ENCODE assay signal across 19 mouse cellular contexts in genomic region chr2:49678386-49678785, GRCm38 (mm10). TPM values are rescaled to one million over a fixed set of nuclear protein-coding genes. Genes with fewer than 3 reads are reported as not detected.
A peak's percentile ranks its signal among the peaks of the same experiment; 100 is the strongest.
DNase-seq lines count a peak whose midpoint lies in the region; ATAC-seq lines count a peak whose summit lies in the region.
"Had no signal": no experiment of that assay in that cellular context is flagged by ENCODE, and none has a peak within 500 bp of the region (broad histone marks: within the 10 kb centered on the region; RNA-seq: fewer than 3 reads in every experiment).

No protein-coding gene starts in this region.

- no peak overlapping the region for H3K4me2 ChIP-seq in kidney, embryonic 14.5 days (replicated peaks; ENCODE audit: low read depth, low read length)
- H3K4me2 ChIP-seq in neural tube, embryonic 13.5 days, result no peak overlapping the region
- H3K4me2 ChIP-seq in hindbrain, embryonic 14.5 days (replicated peaks), result no peak overlapping the region
- no peak overlapping the region for H3K4me2 ChIP-seq in neural tube, embryonic 15.5 days
- H3K4me2 ChIP-seq: embryonic facial prominence, embryonic 12.5 days; limb, embryonic 15.5 days had no signal

- H3K9me3 ChIP-seq in kidney, embryonic 14.5 days (ENCODE audit: control insufficient read depth, low read length), result no peaks in the 10 kb centered on the region
- H3K9me3 ChIP-seq in neural tube, embryonic 13.5 days, result no peaks in the 10 kb centered on the region
- no peaks in the 10 kb centered on the region for H3K9me3 ChIP-seq in hindbrain, embryonic 14.5 days (ENCODE audit: control insufficient read depth, low read length)
- H3K9me3 ChIP-seq in neural tube, embryonic 15.5 days (replicated peaks), result no peaks in the 10 kb centered on the region
- H3K9me3 ChIP-seq: embryonic facial prominence, embryonic 12.5 days; limb, embryonic 15.5 days had no signal

- no peak for DNase-seq in kidney, postnatal 4 days
- DNase-seq in neural tube, embryonic 10.5 days (ENCODE audit: extremely low spot score, low spot score), result no peak
- no peak for DNase-seq in hindbrain, embryonic 14.5 days (ENCODE audit: low spot score)
- no peak for DNase-seq in right cerebral cortex, adult 2 months (ENCODE audit: low spot score in 2 of 2)
- DNase-seq: adrenal gland, postnatal 14 days; B cell, adult 2 months; cerebellum, postnatal 36 days; heart, adult 18-20 months; kidney, postnatal 10 days; layer of hippocampus, adult 9-11 months; lung, adult 2 months; lung, postnatal 36 days; thymus, postnatal 36 days had no signal

- H3K27ac ChIP-seq in kidney, embryonic 14.5 days (ENCODE audit: low read depth, low read length), result peak overlapping the region; percentile 42; the same call in 1 of the 2 replicates
- peak overlapping the region; percentile 74 for H3K27ac ChIP-seq in neural tube, embryonic 13.5 days (replicated peaks)
- H3K27ac ChIP-seq in hindbrain, embryonic 14.5 days, result peak overlapping the region; percentile 72; the same call in 1 of the 2 replicates
- H3K27ac ChIP-seq in neural tube, embryonic 15.5 days (replicated peaks), result no peak overlapping the region; the same call in 1 of the 2 replicates
- H3K27ac ChIP-seq: embryonic facial prominence, embryonic 12.5 days; limb, embryonic 15.5 days had no signal

- no peak overlapping the region for H3K9ac ChIP-seq in kidney, embryonic 14.5 days (ENCODE audit: low read depth, low read length)
- H3K9ac ChIP-seq in neural tube, embryonic 13.5 days, result no peak overlapping the region
- H3K9ac ChIP-seq in hindbrain, embryonic 14.5 days, result no peak overlapping the region
- no peak overlapping the region for H3K9ac ChIP-seq in neural tube, embryonic 15.5 days (replicated peaks)
- H3K9ac ChIP-seq: embryonic facial prominence, embryonic 12.5 days; limb, embryonic 15.5 days had no signal

- H3K4me3 ChIP-seq in kidney, embryonic 14.5 days (ENCODE audit: low read length), result no peak overlapping the region
- H3K4me3 ChIP-seq in neural tube, embryonic 13.5 days, result no peak overlapping the region
- no peak overlapping the region for H3K4me3 ChIP-seq in hindbrain, embryonic 14.5 days (replicated peaks; ENCODE audit: low read length)
- no peak overlapping the region for H3K4me3 ChIP-seq in neural tube, embryonic 15.5 days (replicated peaks)
- H3K4me3 ChIP-seq: embryonic facial prominence, embryonic 12.5 days; limb, embryonic 15.5 days had no signal

- no peaks in the 10 kb centered on the region for H3K36me3 ChIP-seq in kidney, embryonic 14.5 days (ENCODE audit: control insufficient read depth, insufficient read depth, low read length)
- H3K36me3 ChIP-seq in neural tube, embryonic 13.5 days, result peaks cover 19% of the 10 kb centered on the region; the same call in 1 of the 2 replicates
- peaks cover 4% of the 10 kb centered on the region; the same call in 1 of the 2 replicates for H3K36me3 ChIP-seq in hindbrain, embryonic 14.5 days (replicated peaks; ENCODE audit: control insufficient read depth, insufficient read depth)
- H3K36me3 ChIP-seq in neural tube, embryonic 15.5 days, result no peaks in the 10 kb centered on the region
- H3K36me3 ChIP-seq: limb, embryonic 15.5 days had no signal

- H3K27me3 ChIP-seq in kidney, embryonic 14.5 days (ENCODE audit: control insufficient read depth, insufficient read depth, low read length), result no peaks in the 10 kb centered on the region
- no peaks in the 10 kb centered on the region for H3K27me3 ChIP-seq in neural tube, embryonic 13.5 days
- no peaks in the 10 kb centered on the region for H3K27me3 ChIP-seq in hindbrain, embryonic 14.5 days (ENCODE audit: control insufficient read depth, insufficient read depth, low read length)
- H3K27me3 ChIP-seq in neural tube, embryonic 15.5 days (replicated peaks), result no peaks in the 10 kb centered on the region
- H3K27me3 ChIP-seq: embryonic facial prominence, embryonic 12.5 days; limb, embryonic 15.5 days had no signal

- 25% methylated on average over 7 of the region's 7 CpGs for WGBS in kidney, embryonic 14.5 days
- 60% methylated on average over 7 of the region's 7 CpGs for WGBS in neural tube, embryonic 13.5 days
- WGBS in hindbrain, embryonic 14.5 days, result 65% methylated on average over 7 of the region's 7 CpGs
- 62% methylated on average over 7 of the region's 7 CpGs for WGBS in neural tube, embryonic 15.5 days

- ATAC-seq in kidney, embryonic 14.5 days (ENCODE audit: low FRiP score, low TSS enrichment), result peak; percentile 73
- no peak for ATAC-seq in neural tube, embryonic 13.5 days (ENCODE audit: low read depth)
- ATAC-seq in hindbrain, embryonic 14.5 days (ENCODE audit: low FRiP score), result no peak
- ATAC-seq in neural tube, embryonic 15.5 days (ENCODE audit: low FRiP score), result 0 out of 2 replicates have a peak, but pooled peaks have one; percentile 7
- no peak for ATAC-seq in CD4-positive, CD25-positive, alpha-beta regulatory T cell, adult 4 months

- peaks cover 8% of the 10 kb centered on the region for H3K4me1 ChIP-seq in kidney, embryonic 14.5 days (ENCODE audit: control insufficient read depth, insufficient read depth, low read length)
- H3K4me1 ChIP-seq in neural tube, embryonic 13.5 days (replicated peaks), result peaks cover 72% of the 10 kb centered on the region
- H3K4me1 ChIP-seq in hindbrain, embryonic 14.5 days (replicated peaks; ENCODE audit: control insufficient read depth, insufficient read depth, low read length), result peaks cover 50% of the 10 kb centered on the region
- H3K4me1 ChIP-seq in neural tube, embryonic 15.5 days, result peaks cover 45% of the 10 kb centered on the region

RNA-seq across cellular contexts. Expression of gene Kif5c, which starts 59.3 kb away (rescaled TPM):
- polyA plus RNA-seq in kidney, embryonic 14.5 days (2014; fragmentation: Nextera tagmentation; extraction: Ambion mirVana), result 5.0 and 6.6 TPM in 2 replicates
- polyA plus RNA-seq in neural tube, embryonic 13.5 days (2015; fragmentation: Nextera tagmentation; extraction: Ambion mirVana), result 181 and 182 TPM in 2 replicates
- 224 and 233 TPM in 2 replicates for polyA plus RNA-seq in hindbrain, embryonic 14.5 days (2014; fragmentation: Nextera tagmentation; extraction: Ambion mirVana)
- 152 and 181 TPM in 2 replicates for polyA plus RNA-seq in neural tube, embryonic 15.5 days (2015; fragmentation: Nextera tagmentation; extraction: Ambion mirVana)
- 1 to 10 TPM; 2.0 to 2.1 TPM for polyA plus RNA-seq in CD4-positive, CD25-positive, alpha-beta regulatory T cell, adult 4 months (2017; shearing (Covaris generic))

Comparison
In these comparisons a context has a peak if more than half of its experiments do, and no peak if none do; other contexts are left out.
1. ATAC-seq: peak in kidney, embryonic 14.5 days (single experiment) and neural tube, embryonic 15.5 days (single experiment); none in neural tube, embryonic 13.5 days (single experiment), hindbrain, embryonic 14.5 days (single experiment) and CD4-positive, CD25-positive, alpha-beta regulatory T cell, adult 4 months (single experiment).
2. RNA of gene Kif5c, which starts 59.3 kb away (polyA plus RNA-seq): 224 to 233 TPM in hindbrain, embryonic 14.5 days, 152 to 181 TPM in neural tube, embryonic 15.5 days and 181 to 182 TPM in neural tube, embryonic 13.5 days; 5.0 to 6.6 TPM in kidney, embryonic 14.5 days and 2.0 to 2.1 TPM in CD4-positive, CD25-positive, alpha-beta regulatory T cell, adult 4 months; every median in the first group is over 10 times any median in the second.